Mouse (Mus musculus): ENCODE measurements around the gene D230025D16Rik.
A peak's percentile ranks its signal among the peaks of the same experiment; 100 is the strongest.
"Not testable (repeated sequence)": the region's sequence is repeated elsewhere in the genome, so short reads cannot be mapped to it uniquely, and the experiment has no call there.

The D230025D16Rik gene

GRCm38 (mm10) chr8:105269075-105269458 lies 44.1 kb downstream of the D230025D16Rik start:
- no peak for DNase-seq

GRCm38 (mm10) chr8:105269461-105269947 lies 44.6 kb downstream of the D230025D16Rik start, which contains the start of gene Hsf4:
Gene Hsf4, plus strand, starts transcription at chr8:105269801.
- DNase-seq = peak; percentile 42 to 50

- DNase-seq = peak in 1 of 2 experiments; percentile 36
These were observed 45.4 kb downstream of the D230025D16Rik start for GRCm38 (mm10) chr8:105270101-105270915.

- DNase-seq = no peak
These were observed 45.9 kb downstream of the D230025D16Rik start for GRCm38 (mm10) chr8:105270916-105271186.

GRCm38 (mm10) chr8:105275387-105275786 lies 50.4 kb downstream of the D230025D16Rik start:
- DNase-seq = no peak

GRCm38 (mm10) chr8:105275840-105276239 lies 50.9 kb downstream of the D230025D16Rik start, which contains the start of gene Nol3:
Gene Nol3, plus strand, starts transcription at chr8:105276140.
- DNase-seq = no peak

GRCm38 (mm10) chr8:105276292-105277120 lies 51.6 kb downstream of the D230025D16Rik start:
- DNase-seq = peak; percentile 30 to 32

GRCm38 (mm10) chr8:105278911-105279334 lies 54.0 kb downstream of the D230025D16Rik start:
- DNase-seq = peak; percentile 44 to 45

- no peak for DNase-seq
These were observed 55.6 kb downstream of the D230025D16Rik start for GRCm38 (mm10) chr8:105280567-105280966.

GRCm38 (mm10) chr8:105281821-105282220 lies 56.9 kb downstream of the D230025D16Rik start:
- DNase-seq = no peak

GRCm38 (mm10) chr8:105282239-105282638 lies 57.3 kb downstream of the D230025D16Rik start:
- no peak for DNase-seq

- peak; percentile 53 to 59 for DNase-seq
These were observed 58.1 kb downstream of the D230025D16Rik start for GRCm38 (mm10) chr8:105283074-105283473.

GRCm38 (mm10) chr8:105285514-105285913 lies 60.6 kb downstream of the D230025D16Rik start:
- no peak for DNase-seq

GRCm38 (mm10) chr8:105286907-105287306 lies 62.0 kb downstream of the D230025D16Rik start:
- DNase-seq = no peak

- DNase-seq = no peak
These were observed 63.3 kb downstream of the D230025D16Rik start for GRCm38 (mm10) chr8:105288231-105288630.

GRCm38 (mm10) chr8:105288958-105289732 lies 64.2 kb downstream of the D230025D16Rik start:
- peak; percentile 97 to 98 for DNase-seq

- peak; percentile 46 to 51 for DNase-seq
These were observed 65.0 kb downstream of the D230025D16Rik start, which contains the start of gene 4931428F04Rik for GRCm38 (mm10) chr8:105289805-105290460. Gene 4931428F04Rik, minus strand, starts transcription at chr8:105289864.

GRCm38 (mm10) chr8:105290554-105291314 lies 65.8 kb downstream of the D230025D16Rik start:
- DNase-seq = peak; percentile 94 to 95

GRCm38 (mm10) chr8:105291364-105291763 lies 66.4 kb downstream of the D230025D16Rik start:
- DNase-seq = not testable (repeated sequence)

GRCm38 (mm10) chr8:105291802-105292201 lies 66.9 kb downstream of the D230025D16Rik start:
- DNase-seq = peak in 1 of 2 experiments; percentile 35

- DNase-seq = no peak
These were observed 67.5 kb downstream of the D230025D16Rik start for GRCm38 (mm10) chr8:105292471-105292870.

Measured in B cell, adult 2 months (primary cell).